Mouse (Mus musculus) myocyte (in vitro differentiated cells): Measurements from ENCODE around the gene Iqsec1.

Experiments
- MAX ChIP-seq: IDR thresholded peaks from one replicate; pipeline ENCODE4 v1.6.1; 2011; ENCODE audit warnings: low read depth, mild to moderate bottlenecking, control low read depth
- MYOD1 ChIP-seq, 3 experiments: IDR thresholded peaks; one replicate each; pipeline ENCODE4 v1.6.1; 2011; ENCODE audit warnings: control low read depth in 2 of 3, low read depth in 2 of 3, mild to moderate bottlenecking in 2 of 3, moderate library complexity in 1 of 3; ENCODE audit not compliant: insufficient read length in 2 of 3, control insufficient read depth in 1 of 3
- MYOG ChIP-seq, 3 experiments: IDR thresholded peaks; one replicate each; pipeline ENCODE4 v1.6.1; 2011; ENCODE audit warnings: control low read depth in 2 of 3, low read depth in 2 of 3, mild to moderate bottlenecking in 2 of 3; ENCODE audit not compliant: insufficient read length in 2 of 3, control insufficient read depth in 1 of 3, insufficient read depth in 1 of 3
- POLR2A ChIP-seq: IDR thresholded peaks from one replicate; pipeline ENCODE4 v1.6.1; 2011; ENCODE audit warnings: low read depth, mild to moderate bottlenecking, control low read depth, moderate library complexity; ENCODE audit not compliant: insufficient read length
- REST ChIP-seq: IDR thresholded peaks from one replicate; pipeline ENCODE4 v1.6.1; 2011; ENCODE audit warnings: mild to moderate bottlenecking, control low read depth, moderate library complexity; ENCODE audit not compliant: insufficient read depth, insufficient read length
- TCF3 ChIP-seq: IDR thresholded peaks from one replicate; pipeline ENCODE4 v1.6.1; 2011; ENCODE audit warnings: low read depth, control low read depth; ENCODE audit not compliant: insufficient read length

DNA sequence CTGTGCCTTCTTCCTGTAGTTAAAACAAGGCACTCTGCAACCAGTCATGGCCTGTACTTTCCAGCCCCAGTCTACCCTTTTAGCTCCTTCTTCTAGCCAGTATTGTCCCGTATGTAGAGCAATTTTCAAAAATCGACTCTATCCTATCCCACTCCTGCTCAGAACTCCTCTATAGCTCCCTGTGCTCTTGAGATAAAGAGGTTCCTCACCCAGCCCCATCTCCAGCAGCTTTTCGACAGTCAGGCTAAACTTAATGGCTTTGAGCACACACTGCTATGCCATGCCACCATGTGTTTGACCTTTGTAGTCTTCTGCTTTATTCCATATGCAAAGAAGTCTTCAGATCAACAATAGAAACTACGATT, 247.4 kb downstream of the Iqsec1 start:
- TF ChIP-seq TCF3 = no peak
- no peak for TF ChIP-seq REST
- TF ChIP-seq MYOD1 (IDR thresholded peaks at IDR 0.05; ENCODE audit: control insufficient read depth in 1 of 3, insufficient read length in 2 of 3, low read depth in 2 of 3) = no peak
- no peak for TF ChIP-seq MAX
- TF ChIP-seq POLR2A = no peak
- no peak for TF ChIP-seq MYOG (IDR thresholded peaks at IDR 0.05; ENCODE audit: control insufficient read depth in 1 of 3, insufficient read depth in 1 of 3, insufficient read length in 2 of 3, low read depth in 2 of 3)
